Mouse (Mus musculus) thymus, adult 2 months (tissue): Measurements from ENCODE around the gene Uqcc3.

Experiments used
- CTCF ChIP-seq: fragments of 200-500 bp; IDR thresholded peaks from 2 replicates; pipeline ENCODE4 v1.5.1; 2012; ENCODE audit warnings: mild to moderate bottlenecking, control low read depth, low read length, moderate library complexity, borderline replicate concordance; ENCODE audit not compliant: control insufficient read depth, poor library complexity, insufficient read depth; ENCODE audit errors: extremely low read depth
- POLR2A ChIP-seq: fragments of 200-500 bp; IDR thresholded peaks from 2 replicates; pipeline ENCODE4 v1.6.1; 2012; ENCODE audit warnings: mild to moderate bottlenecking, low read length, control low read depth, moderate library complexity; ENCODE audit not compliant: control insufficient read depth, poor library complexity, insufficient read depth; ENCODE audit errors: extremely low read depth

- TF ChIP-seq CTCF, result no peak
- no peak for TF ChIP-seq POLR2A
Measured at GRCm38 (mm10) chr19:8914212-8914611, 33.5 kb upstream of the Uqcc3 start.
